Mouse (Mus musculus) gastrocnemius, adult 8-10 months (tissue): Measurements from ENCODE around the gene Cacng8. TPM values are rescaled to one million over a fixed set of nuclear protein-coding genes. Genes with fewer than 3 reads are reported as not detected.
A peak's percentile ranks its signal among the peaks of the same experiment; 100 is the strongest.

Experiments
- DNase-seq, 2 experiments: peaks; one replicate each; pipeline ENCODE4 v3.0.0; 2022; ENCODE audit warnings: low spot score in 2 of 2
- total RNA-seq, 4 experiments: library from RNA; stranded (reverse); gene quantifications; 2 replicates each; pipeline ENCODE4 v1.2.4; 2022

Cacng8 gene
- total RNA-seq, 4 experiments from 2014 or later = not detected

DNA sequence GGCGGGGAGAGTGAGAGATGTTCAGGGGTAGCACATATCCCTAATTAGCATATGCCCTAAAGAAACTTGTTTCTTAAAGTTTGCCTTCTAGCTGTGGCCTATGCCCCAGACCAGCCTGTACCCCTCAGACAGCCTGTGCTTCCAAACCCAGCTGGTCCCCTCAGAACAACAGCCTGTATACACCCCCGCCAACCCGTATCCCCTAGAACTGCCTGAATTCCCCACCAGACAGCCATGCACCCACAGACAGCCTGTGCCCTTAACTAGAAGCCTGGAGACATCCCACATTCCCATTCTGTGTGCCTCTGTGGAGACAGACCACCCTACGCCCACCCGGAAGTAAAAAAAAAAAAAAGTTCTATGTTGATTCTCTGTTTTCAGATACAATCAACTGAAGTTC is 34.7 kb downstream of the Cacng8 start:
- DNase-seq = no peak

DNA sequence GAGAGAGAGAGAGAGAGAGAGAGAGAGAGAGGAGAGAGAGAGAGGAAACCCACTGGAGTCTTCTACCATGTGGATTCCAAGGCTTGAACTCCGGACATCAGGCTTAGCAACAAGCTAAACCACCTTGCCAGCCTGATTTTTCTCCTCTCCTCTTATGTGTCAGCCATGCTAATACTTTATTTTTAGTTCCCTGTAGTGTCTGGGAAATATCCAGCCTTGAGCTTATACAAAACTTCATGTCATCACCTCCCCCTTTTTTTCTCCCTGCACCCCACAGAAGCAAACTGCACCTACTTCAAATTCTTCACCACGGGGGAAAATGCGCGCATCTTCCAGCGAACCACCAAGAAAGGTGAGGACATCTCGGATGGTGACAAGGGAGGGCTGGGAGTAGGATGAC is 39.7 kb downstream of the Cacng8 start:
- DNase-seq = no peak

DNA sequence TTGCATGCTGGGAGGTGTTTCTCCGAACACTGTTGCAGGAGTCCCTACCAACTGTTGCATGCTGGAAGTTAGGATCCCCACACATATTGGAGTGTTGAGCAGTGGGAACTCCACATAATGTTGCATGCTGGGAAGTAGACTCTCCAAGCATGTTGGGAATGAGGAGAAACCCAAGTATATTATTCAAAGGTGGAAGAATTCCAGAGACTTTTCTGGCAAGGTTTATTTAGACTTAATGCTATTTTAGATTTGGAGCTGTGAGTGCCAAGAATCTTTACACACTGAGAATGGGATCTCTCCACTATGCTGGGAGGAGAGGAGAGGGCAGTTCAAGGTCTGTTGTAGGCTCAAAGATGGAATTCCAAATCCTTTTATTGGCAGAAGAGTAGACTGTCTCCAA is 41.6 kb downstream of the Cacng8 start:
- DNase-seq = no peak

DNA sequence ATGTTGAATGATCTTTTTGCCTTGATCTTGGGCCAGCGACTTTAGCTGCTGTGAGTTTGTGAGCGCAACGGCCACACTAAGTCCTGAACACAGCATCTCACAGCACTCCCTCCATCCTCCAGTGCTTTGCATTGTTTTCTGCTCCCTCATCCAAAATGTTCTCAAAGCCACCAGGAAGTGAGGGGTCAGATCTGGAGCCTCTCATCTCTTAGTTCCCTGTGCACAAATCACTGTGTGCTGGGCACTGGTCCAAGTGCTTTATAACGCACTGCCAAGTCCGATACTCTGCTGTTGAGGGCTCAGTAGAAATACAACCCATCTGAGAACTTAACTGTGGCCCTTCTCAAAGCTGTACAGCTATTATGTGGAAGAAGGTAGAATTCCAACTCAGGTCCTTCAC is 47.5 kb downstream of the Cacng8 start:
- DNase-seq = no peak

DNA sequence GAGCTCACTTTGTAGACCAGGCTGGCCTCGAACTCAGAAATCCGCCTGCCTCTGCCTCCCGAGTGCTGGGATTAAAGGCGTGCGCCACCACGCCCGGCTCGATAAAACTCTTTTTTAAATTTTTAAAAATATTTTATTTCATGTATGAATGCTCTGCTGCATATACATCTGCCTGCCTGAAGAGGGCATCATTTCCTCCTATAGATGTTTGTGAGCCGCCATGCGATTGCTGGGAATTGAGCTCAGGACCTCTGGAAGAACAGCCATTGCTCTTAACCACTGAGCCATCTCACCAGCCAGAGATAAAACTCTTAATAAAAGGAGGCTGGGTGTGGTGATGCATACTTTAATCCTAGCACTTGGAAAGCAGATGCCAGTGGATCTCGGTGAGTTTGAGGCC is 49.5 kb downstream of the Cacng8 start:
- no peak for DNase-seq

DNA sequence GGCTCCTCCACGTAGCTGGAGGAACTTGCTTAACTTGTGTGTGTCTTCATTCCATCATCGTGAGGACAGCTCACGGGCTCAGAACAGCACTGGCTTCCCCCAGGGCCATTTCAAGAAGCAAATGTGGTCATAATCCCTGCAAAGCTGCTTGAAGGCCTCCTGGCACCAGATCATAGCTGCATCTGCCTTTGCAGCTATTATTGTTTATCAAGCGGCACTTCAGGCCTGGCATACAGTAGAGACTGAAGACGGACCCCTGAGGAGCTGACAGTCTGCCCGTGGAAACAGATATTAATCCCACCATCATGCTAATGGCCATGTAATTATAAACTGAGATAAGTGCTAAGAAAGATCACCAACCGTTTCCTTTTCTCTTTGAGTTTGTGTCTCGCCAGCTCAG is 50.0 kb downstream of the Cacng8 start:
- no peak for DNase-seq

DNA sequence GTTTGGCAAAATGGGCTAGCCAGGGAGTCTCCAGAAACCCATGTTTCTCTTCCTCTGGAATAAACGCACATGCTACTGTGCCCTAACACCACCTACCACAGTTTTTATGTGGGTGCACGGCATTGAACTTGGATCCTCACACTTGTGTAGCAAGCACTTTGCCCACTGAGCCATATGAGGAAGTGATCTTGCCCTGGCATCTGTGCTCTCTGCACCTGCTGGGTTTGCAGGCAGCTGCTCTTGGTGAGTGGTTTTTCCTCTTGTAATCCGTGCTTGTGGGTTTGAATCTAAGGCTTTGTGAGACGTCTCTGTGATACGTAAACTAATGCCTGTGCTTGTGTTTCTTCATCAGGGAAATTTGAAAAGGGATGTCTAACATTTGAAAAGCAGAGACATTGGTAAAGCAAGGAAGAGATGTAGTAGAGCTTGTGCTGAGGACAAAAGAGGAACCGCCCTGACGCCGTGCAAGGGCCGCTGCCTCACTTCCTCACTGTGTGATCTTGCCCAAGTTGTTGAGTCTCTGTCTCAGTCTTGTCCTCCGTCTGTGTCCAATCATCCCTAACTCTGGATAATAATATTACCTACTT is 52.1 kb downstream of the Cacng8 start:
- DNase-seq = no peak

DNA sequence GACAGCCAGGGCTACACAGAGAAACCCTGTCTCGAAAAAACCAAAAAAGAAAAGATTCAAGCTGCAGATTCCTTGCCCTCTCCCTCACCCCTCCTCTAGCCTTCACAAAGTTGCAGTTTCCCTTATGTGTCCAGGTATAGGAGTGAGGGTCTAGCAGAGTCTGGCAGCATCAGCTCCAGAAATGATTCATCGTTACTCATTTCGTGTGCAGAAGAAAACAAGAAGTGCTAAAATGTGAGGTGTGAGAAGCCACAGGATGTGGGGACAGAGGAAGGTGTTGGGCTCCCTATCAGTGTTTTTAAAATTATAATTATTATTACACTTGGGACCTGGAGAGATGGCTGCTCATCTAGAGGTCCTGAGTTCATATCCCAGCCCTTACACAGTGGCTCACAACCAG is 54.2 kb downstream of the Cacng8 start:
- DNase-seq = no peak

DNA sequence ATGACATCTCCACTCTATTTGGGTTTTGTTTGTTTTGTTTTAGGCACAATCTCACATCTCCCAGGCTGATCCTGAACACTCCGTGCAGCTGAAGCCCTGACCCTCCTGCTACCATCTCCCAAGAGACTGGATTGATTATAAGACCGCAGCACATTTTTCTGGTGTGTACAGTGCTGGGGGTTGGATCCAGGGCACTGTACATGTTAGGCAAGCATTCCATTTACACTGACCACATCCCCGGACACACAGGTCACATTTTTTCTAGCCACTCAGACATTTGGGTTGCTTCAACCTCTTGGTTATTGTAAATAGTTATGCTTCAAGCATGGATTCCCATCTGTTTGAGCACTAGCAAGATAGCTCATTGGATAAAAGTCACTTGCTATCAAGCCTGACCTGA is 56.1 kb downstream of the Cacng8 start:
- DNase-seq = no peak

DNA sequence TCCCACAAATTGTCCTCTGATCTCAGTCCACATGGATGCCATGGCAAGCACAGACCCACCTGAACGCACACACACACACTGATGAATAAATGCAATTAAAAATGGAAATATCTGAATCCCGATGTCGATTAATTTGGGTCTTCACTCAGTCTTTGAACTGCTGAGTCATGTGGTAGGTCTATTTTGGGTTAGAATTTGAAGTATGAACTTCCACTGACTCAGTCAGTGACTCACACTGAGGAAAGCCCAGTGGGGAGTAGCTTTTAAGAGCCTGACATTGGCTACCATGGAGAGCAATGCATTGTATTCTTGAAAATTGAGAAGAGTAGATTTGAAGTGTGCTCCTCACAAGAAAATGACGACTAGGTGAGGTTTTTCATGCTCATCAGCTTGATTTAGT is 56.5 kb downstream of the Cacng8 start:
- no peak for DNase-seq

DNA sequence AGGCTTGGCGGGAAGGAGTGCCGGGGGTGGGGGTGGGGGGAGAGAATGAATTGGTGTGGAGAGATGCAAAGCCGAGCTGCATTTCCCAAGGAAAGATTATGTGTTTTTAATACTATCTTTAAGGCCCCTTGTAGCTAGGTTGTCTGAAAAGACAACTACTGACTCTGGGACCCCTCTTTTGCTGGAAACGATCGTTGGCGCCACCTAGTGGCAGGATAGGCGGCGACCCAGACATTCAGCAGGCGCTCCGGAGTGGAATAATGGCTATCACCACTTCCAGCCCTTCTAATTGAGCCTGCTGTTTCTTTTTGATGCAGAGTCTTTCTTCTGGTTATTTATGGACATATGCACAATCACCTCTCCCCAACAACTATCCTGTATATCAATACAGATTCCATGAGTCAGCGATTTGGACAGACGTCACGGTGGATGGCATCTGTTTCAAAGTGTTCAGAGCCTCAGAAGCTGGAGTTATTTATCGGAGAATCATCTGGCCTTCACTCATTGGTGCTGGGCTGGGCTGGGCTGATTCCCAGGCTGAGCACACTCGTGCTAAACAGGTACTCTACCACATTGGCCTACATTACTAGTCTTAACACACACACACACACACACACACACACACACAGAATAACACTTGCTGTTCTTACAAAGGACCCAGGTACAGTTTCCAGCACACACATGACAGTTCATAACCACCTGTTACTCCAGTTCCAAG is 58.4 kb downstream of the Cacng8 start:
- peak; percentile 41 to 42 for DNase-seq

DNA sequence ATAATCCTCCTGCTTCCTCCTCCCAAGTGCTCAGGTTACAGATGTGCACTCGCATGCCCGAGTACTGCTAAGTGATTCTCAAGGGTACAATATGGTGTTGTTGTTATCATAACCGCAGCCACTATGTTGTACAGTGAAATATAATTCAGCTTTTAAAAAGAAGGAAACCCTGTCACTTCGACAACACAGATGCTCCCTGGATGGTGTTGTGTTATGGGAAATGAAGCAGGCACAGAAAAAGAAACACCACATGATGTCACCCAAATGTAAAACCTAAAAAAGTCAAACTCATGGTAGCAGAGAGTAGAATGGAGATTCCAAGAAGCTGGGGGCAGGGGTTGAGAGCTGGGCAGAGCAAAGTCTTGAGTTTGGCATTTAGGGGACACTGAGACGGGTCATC is 60.2 kb downstream of the Cacng8 start:
- no peak for DNase-seq

DNA sequence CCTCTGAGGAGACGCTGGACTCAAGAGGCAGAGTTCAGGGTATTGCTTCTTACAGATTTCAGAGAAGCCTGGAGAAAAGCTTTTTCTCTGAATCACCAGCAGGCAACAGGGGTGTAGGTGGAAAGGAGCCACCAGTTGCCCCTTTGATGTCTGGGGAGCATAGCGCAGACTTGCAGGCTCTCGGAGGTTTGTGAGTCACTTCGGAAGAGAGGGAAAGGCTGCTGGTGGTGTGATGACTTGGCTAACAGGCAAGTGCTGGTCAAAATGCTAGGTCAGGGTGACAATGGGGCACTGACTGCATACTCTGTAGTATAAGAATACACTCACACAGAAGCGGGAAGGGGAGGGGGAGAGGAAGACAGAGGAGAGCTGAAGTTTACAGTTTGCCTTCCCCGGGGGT is 60.7 kb downstream of the Cacng8 start:
- no peak for DNase-seq

DNA sequence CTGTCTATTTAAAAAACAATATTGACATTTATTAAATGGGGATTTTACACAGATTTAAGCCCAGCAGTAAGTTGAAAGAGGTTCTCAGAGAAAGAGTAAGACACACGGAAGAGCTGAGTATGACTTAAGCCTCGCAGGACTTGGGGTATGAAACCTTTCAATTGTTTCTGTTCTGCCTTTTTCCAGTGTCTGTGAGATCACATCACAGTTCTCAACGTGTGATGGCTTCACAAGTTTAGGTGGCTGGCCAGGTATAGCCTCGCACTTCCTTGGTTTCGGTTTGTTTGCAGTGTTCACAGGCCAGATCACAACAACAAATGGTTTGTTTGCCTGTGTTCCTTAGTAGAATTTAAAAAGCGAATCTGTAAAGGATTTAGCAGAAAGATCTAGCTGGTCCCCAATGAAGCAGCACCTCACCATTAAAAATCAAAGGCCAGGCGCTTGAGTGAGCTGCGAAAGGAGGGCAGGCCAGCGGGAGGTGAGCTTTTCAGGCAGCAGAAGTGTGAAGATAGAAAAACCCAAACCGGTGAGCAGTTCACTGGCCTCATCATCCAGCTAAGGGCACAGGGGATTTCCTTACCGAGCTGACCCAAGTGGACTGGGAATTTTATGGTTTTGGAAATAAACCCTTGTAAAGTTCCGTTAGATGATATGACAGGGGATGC is 62.5 kb downstream of the Cacng8 start:
- no peak for DNase-seq

DNA sequence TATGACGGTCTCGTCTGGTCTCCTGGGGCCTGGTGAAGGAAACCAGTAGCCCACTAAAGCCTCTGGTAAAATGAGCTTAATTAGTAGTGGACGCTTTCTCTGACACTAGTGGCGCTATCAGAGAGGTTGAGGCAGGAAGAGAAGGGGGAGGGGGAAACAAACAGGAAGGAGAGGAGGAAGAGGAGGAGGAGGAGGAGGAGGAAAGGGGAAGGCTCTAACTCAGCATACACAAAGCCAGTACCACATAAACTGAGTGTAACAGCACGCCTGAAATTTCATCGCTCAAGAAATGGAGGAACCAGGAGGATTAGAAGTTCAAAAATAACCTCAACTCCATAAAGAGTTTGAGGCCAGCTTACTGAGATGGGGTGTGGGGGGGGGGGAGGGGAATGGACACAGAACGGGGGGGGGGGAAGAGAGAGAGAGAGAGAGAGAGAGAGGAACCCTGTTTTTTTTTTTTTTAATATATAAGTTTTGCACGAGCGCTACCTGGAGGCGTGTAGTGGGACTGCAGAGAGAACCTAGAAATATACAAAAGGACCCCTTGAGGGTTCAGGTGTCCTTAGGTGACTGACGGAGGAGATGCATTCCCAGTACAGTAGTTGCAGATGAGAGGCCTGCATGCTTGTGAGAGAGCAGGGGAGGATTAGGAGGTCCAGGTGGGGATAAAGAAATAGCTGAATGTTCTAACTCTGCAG is 63.2 kb downstream of the Cacng8 start:
- no peak for DNase-seq

DNA sequence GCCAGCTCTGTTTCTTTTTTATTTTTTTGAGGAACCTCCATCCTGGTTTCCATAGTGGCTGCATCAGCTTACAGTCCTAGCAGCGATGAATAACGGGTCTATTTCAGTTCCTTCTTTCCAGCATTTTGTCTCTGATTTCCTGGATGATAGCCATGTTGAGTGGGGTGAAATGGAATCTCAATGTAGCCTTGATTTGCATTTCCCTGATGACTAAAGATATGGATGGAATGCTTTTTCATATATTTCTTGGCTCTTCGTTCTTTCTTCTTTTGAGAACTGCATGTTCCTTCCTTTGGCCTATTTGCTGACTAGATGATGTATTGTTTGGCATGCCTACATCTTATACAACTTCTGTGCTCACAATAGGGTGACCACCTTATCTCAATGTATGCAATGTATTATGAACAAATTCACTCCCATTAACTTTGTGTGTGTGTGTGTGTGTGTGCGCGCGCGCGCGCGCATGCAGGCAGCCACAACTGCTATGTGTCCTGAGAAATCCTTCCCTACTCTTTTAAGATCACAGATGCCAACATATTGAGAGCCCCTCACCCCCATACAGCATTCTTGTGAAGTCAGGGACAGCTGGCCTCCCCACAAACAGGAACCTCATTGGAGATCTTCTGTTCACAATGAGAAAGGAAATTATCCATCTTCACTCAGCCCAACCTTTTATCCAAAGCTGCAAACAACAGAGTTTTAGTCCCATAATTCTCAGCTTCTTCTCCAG is 66.8 kb downstream of the Cacng8 start:
- DNase-seq = no peak

DNA sequence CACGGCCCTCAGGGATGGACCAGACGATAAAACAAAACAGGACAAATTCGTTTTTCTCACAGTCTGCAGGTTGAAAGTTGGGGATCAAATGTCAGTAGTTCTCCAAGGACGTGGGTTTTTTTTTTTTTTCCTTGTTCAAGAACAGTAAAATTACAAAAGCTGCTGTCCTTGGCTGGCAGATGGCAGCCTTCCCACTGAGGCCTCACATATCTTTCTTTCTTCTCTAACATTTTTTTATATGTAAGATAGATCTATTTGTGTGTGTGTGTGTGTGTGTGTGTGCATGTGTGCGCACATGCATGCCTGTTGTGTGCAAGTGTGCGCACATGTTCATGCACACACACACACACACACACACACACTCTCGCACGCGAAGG is 67.3 kb downstream of the Cacng8 start:
- no peak for DNase-seq

DNA sequence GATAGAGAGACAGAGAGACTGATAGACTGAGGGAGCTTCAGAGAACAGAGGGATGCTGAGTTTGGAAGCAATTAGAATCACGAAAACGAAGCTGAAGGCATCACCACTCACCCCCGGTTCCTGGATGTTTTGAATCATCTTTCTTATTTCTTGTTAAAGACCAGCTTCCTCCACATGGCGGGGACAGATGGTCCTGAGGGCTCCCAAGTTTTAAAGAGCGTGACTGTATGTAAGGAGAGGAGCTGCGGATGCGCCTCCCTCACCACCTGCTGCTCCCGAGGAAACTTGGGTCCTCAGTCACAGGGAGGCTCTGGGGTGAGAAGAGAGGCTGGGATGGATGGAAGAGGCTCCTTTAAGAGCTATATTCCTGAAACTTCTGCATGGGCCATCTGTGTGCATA is 69.8 kb downstream of the Cacng8 start:
- no peak for DNase-seq

DNA sequence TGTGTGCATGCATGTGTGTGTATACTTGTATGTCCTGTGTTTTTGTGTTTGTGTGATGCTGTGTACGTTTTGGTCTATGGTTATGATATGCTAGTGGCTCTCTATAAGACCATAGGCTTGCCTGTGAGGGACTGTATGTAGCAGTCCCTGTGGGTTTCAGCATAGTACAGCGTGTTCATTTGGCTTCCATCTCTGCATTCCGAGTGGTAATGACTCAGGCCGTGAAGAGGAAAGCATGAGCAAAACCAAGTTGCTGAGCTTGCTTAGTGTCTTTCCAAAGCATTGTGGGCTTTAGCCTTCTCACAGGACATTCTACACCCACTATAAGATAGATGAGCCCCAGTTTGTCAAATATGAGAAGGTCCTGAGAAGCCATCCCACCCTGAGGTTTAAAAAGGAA is 72.8 kb downstream of the Cacng8 start:
- no peak for DNase-seq
